Mouse (Mus musculus) embryo, embryonic 9.5 days (tissue): ENCODE data around the gene Abcc4.
A peak's percentile ranks its signal among the peaks of the same experiment; 100 is the strongest.
"Not testable (repeated sequence)": the region's sequence is repeated elsewhere in the genome, so short reads cannot be mapped to it uniquely, and the experiment has no call there.

Experiments
- DNase-seq: peaks from one replicate; pipeline ENCODE4 v3.0.0-alpha.2; 2017; ENCODE audit errors: extremely low spot score

The Abcc4 gene

GRCm38 (mm10) chr14:118579013-118579728 lies 126.8 kb downstream of the Abcc4 start:
- no peak for DNase-seq

DNA sequence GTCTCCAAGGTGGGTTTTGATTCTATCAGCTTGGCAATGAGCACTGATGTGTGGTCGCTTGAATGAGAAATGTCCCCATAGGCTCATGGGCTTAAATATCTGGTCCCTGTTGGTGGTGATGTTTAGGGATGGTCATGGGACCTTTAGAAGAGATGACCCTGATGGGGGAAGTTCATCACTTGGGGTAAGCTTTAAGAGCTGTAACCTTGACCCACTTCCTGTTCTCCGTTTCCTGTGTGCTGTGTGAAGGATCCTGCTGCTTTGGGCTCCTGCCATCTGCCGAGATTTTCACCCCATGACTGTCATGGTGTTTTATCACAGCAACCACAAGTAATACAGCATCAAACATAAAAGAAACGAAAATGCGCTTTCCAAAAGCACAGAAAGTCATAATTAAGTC lies 128.1 kb downstream of the Abcc4 start:
- no peak for DNase-seq

DNA sequence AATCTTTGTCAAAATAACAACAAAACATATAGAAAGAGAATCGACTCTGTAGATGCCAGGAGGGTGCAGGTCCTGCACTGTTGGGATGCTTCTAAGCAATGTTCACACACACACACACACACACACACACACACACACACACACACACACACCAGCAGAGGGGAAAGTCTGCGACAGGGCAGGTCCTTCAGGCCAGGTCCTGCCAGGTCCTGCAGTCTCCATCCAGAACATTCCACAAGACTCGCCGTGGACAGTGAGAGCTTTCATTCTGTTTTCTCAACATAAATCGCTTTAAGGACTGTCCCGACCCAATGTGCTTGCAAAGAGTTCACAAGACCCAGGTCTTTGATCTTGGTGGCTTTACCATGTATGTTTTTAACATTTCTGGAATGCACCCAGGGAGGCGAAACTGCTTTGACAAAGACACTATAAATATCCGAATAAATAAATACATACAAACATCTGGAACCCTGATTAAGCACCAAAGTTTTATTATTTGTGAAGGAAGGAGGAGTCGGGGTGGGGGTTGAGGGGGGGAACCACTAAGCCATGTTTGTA lies 133.3 kb downstream of the Abcc4 start:
- DNase-seq = no peak

GRCm38 (mm10) chr14:118569586-118569985 lies 136.4 kb downstream of the Abcc4 start:
- no peak for DNase-seq

- DNase-seq = no peak
Measured at GRCm38 (mm10) chr14:118568116-118568673, 137.8 kb downstream of the Abcc4 start.

GRCm38 (mm10) chr14:118566809-118567208 lies 139.2 kb downstream of the Abcc4 start:
- no peak for DNase-seq

GRCm38 (mm10) chr14:118566214-118566688 lies 139.8 kb downstream of the Abcc4 start:
- DNase-seq = no peak

DNA sequence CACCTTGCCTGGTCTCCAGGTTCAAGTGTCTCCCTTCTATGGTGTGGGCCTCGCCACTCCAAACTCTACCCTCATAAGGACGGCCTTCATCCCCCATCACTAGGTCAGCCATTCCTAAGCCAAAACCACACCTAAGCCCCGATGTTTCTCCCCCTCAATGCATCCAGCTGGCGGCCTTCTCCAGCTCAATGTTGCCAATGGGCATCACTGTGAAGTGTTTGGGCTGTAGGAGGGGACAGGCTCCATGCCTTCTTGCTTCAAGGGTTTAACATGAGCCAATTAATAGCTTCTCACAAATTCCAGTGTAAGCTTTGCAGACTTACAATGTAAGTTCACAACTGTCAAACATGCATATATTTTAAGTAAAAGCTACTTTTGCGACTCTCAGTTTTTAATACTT lies 140.3 kb downstream of the Abcc4 start:
- DNase-seq = no peak

DNA sequence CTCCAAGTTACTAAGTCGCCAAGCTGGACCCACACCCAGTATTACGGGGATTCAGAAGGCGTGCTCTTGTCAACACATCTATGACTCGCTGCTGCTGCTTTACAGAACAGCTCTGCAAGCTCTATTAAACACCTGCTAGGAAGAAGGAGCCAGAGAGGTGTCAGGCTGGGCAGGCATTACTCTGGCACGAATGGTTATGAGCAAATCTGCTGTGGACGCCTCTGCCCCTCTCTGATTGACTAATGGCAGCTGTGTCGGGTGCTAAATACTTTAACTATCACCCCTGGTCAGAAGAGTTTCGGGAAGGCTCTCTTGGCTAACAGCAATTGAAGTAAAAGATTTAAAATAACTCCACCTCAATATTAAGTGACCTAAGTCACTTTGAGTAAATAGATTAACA lies 142.4 kb downstream of the Abcc4 start:
- DNase-seq = no peak

- DNase-seq = no peak
Measured at GRCm38 (mm10) chr14:118552901-118553475, 153.0 kb downstream of the Abcc4 start.

GRCm38 (mm10) chr14:118552390-118552789 lies 153.6 kb downstream of the Abcc4 start:
- no peak for DNase-seq

DNA sequence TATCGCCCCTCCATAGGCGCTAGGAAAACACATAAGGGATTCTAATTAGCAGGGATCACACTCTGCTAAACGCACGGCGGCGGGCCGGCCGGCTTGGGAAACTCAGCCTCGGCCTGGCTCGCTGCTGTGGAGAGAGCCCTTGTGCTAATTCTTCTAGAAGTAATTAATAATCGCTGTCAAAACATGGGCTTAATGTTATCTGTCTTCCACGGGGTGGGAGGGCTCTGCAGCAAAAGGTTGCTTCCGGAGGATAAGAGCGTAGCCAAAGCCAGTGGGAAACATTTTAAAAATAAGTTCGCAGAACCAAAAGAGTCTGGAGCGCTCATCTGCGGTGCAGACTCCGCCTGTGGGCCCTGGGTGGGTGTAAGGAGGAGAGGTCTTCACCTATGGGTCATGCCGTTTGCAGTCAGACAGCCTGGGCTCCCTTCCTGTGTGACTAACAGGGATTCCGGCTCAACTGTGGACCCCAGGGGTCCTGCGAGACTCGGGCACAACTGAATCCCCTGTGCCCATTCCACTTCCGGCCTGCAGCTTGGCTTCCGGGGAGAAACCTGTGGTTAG lies 154.2 kb downstream of the Abcc4 start:
- DNase-seq = peak; percentile 54

DNA sequence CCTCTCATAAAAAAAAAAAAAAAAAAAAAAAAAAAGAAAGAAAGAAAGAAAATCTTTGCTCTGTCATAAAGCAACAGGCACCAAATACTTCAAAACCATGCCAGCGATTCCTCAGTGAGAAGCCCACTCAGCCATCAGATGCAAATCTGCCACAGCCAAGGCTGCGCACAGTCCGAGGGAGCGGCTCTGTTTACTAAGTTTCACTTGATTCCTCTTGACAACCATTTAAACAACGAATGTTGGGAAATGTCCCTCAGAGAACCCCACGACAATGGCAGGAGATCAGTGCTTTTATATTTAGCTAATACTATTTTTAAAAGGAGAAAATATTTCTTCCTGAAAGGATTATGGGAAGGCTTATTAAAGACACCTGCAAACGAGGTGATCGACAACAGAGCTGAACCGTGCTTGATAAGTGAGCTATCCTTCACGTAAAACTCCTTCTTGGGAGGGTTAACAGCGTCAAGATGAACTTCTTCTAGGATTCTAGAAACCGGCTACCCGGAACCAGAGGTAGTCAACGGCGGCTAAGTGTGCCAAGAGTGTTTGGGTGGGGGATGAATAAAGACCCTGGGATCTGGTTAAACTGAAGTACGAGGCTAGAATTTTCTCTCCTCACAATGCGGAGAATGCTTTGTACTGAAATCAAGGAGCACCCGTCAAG lies 154.8 kb downstream of the Abcc4 start:
- no peak for DNase-seq

GRCm38 (mm10) chr14:118544493-118544892 lies 161.5 kb downstream of the Abcc4 start:
- no peak for DNase-seq

- DNase-seq = peak; percentile 27
Measured at GRCm38 (mm10) chr14:118542947-118543346, 163.1 kb downstream of the Abcc4 start.

GRCm38 (mm10) chr14:118531539-118531938 lies 174.5 kb downstream of the Abcc4 start:
- DNase-seq = no peak

DNA sequence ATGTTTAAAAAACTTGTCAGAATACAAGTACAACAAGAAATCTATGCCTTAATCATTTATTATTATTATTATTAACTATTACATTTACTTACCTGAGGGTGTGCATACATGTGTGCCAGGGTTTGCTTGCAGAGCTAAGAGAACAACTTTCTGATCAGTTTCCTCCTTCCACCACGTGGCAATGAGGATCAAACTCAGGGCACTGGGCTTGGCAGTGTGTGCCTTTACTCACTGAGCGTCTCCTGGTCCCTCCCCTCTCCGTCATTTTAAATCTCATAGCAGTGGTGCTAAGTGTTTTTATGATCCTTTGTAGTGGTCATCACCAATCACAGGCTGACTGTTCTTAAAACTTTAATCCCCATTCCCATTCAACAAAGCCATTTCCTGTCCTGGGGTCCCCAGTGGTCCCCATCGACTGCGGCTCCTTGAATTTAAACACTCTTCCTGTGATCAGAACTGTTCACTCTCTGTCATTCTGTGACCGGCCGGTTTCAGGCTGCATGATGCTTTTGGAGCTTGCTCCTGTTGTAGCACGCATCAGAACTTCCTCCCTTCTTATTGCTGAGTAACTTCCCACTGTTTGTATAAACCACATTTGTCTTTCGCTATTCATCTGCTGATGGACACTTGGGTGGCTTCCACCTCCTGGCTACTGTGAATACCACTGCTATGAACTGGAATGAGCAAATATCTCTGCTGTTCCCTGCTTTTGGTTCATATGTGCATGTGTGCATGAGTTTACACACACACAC lies 191.6 kb downstream of the Abcc4 start:
- DNase-seq = no peak

GRCm38 (mm10) chr14:118511715-118512114 lies 194.3 kb downstream of the Abcc4 start:
- DNase-seq = not testable (repeated sequence)

- DNase-seq = no peak
Measured at GRCm38 (mm10) chr14:118510793-118511192, 195.2 kb downstream of the Abcc4 start.

DNA sequence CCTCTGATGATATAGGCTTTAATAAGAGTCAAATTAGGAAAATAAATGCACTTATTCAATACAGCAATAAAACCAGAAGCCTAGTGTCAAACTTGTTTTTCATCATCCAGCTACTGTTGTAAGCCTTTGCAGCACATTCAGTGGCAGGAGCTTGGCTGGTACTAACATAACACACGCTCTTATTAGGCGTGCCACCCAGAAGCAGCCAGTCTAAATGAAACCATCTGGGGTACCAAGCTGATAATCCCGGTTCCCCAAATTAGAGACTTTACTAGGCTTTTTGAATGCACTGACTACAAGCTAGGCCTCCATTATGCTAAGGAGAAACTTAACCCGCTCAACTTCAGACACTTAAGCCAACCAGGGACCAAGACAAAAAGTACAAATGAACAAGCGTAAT lies 195.8 kb downstream of the Abcc4 start:
- no peak for DNase-seq

DNA sequence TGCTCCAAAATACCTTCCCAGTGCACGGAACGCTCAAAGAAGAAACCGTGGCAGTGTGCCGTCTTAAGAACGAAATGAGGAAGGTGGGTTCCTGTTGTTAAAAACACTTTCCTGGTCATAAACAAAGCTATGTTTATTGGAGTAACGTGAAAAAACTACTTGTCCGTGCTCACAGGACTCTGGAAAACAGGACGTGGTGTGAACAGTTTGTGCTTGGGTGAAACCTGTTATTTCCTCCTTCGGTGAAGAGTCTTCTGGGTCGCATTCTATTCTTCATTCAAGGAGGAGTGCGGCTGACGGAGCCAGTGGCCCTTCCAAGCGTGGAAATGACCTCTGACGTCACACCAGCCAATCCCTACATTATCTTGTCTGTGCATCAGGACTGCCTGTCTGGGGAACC lies 198.2 kb downstream of the Abcc4 start:
- no peak for DNase-seq
